8 mouse cellular contexts compared by ENCODE assay signal in genomic region chr2:163152340-163153033, GRCm38 (mm10). TPM values are rescaled to one million over a fixed set of nuclear protein-coding genes. Genes with fewer than 3 reads are reported as not detected.
DNase-seq lines count a peak whose midpoint lies in the region; ATAC-seq lines count a peak whose summit lies in the region.

No protein-coding gene starts in this region.

- ATAC-seq in hindbrain, embryonic 15.5 days (ENCODE audit: low FRiP score, low read depth), result peak; percentile 72
- ATAC-seq in CD4-positive, CD25-positive, alpha-beta regulatory T cell, adult 4 months, result no peak

- DNase-seq in heart, postnatal 10 days, result peak; percentile 18 to 36
- DNase-seq in heart, embryonic 10.5 days (ENCODE audit: low spot score), result no peak
- DNase-seq in embryo, embryonic 9.5 days (ENCODE audit: extremely low spot score), result peak; percentile 58
- DNase-seq in mesoderm, embryonic 11.5 days (ENCODE audit: low read depth, low spot score), result peak; percentile 80
- DNase-seq in telencephalon, adult 2 months (ENCODE audit: low read depth, low spot score), result peak; percentile 82
- DNase-seq in thymus, adult 18-20 months, result no peak

- H3K27me3 ChIP-seq in heart, embryonic 10.5 days (ENCODE audit: insufficient read depth, poor library complexity, severe bottlenecking), result peaks cover 6% of the 10 kb centered on the region; the same call in 1 of the 2 replicates
- H3K27me3 ChIP-seq in hindbrain, embryonic 15.5 days, result no peaks in the 10 kb centered on the region

- no peaks in the 10 kb centered on the region for H3K9me3 ChIP-seq in heart, embryonic 10.5 days
- no peaks in the 10 kb centered on the region for H3K9me3 ChIP-seq in hindbrain, embryonic 15.5 days

- H3K4me1 ChIP-seq in heart, embryonic 10.5 days, result no peaks in the 10 kb centered on the region
- H3K4me1 ChIP-seq in hindbrain, embryonic 15.5 days (replicated peaks), result peaks cover 20% of the 10 kb centered on the region

- 74% methylated on average over 22 of the region's 22 CpGs for WGBS in heart, embryonic 10.5 days
- 35% methylated on average over 22 of the region's 22 CpGs for WGBS in hindbrain, embryonic 15.5 days

- intact Hi-C loops in heart, postnatal 10 days (cut with DNase I), result no loop called here

- H3K4me3 ChIP-seq in heart, embryonic 10.5 days, result no peak overlapping the region
- no peak overlapping the region for H3K4me3 ChIP-seq in hindbrain, embryonic 15.5 days

- H3K4me2 ChIP-seq in hindbrain, embryonic 15.5 days, result peak overlapping the region; percentile 23

- H3K36me3 ChIP-seq in heart, embryonic 10.5 days, result no peaks in the 10 kb centered on the region
- H3K36me3 ChIP-seq in hindbrain, embryonic 15.5 days, result no peaks in the 10 kb centered on the region

- H3K9ac ChIP-seq in hindbrain, embryonic 15.5 days, result no peak overlapping the region

- H3K27ac ChIP-seq in heart, embryonic 10.5 days, result no peak overlapping the region
- peak overlapping the region; percentile 71 for H3K27ac ChIP-seq in hindbrain, embryonic 15.5 days (replicated peaks)

RNA-seq across cellular contexts. Expression of gene Tox2, which starts 50.4 kb away (rescaled TPM):
- 1 to 10 TPM; 3.2 to 3.4 TPM for total RNA-seq in heart, postnatal 10 days (2021)
- polyA plus RNA-seq in heart, embryonic 10.5 days (2016; fragmentation: Nextera tagmentation; extraction: Ambion mirVana), result 1.7 and 2.0 TPM in 2 replicates
- 26.1 and 32.2 TPM in 2 replicates for polyA plus RNA-seq in hindbrain, embryonic 15.5 days (2015; fragmentation: Nextera tagmentation; extraction: Ambion mirVana)
- polyA plus RNA-seq in CD4-positive, CD25-positive, alpha-beta regulatory T cell, adult 4 months (2017; shearing (Covaris generic)), result 1 to 10 TPM; 6.4 to 6.5 TPM

Comparison
In these comparisons a context has a peak if more than half of its experiments do, and no peak if none do; other contexts are left out.
1. DNase-seq: peak in heart, postnatal 10 days (2 of 2), embryo, embryonic 9.5 days (single experiment), mesoderm, embryonic 11.5 days (single experiment) and telencephalon, adult 2 months (single experiment); none in heart, embryonic 10.5 days (single experiment) and thymus, adult 18-20 months (0 of 2).